Mouse (Mus musculus) right cerebral cortex, postnatal 36 days (tissue): Measurements from ENCODE around the gene Ston2.

Source experiments
- DNase-seq, 2 experiments: peaks; one replicate each; pipeline ENCODE4 v3.0.0; 2022; ENCODE audit warnings: low spot score in 2 of 2, mixed read lengths in 1 of 2

Ston2 gene

GRCm38 (mm10) chr12:91665431-91665830 is 122.8 kb downstream of the Ston2 start:
- DNase-seq: no peak

- DNase-seq: no peak
These were observed 124.9 kb downstream of the Ston2 start for GRCm38 (mm10) chr12:91663260-91663659.

GRCm38 (mm10) chr12:91662844-91663243 is 125.3 kb downstream of the Ston2 start:
- no peak for DNase-seq

DNA sequence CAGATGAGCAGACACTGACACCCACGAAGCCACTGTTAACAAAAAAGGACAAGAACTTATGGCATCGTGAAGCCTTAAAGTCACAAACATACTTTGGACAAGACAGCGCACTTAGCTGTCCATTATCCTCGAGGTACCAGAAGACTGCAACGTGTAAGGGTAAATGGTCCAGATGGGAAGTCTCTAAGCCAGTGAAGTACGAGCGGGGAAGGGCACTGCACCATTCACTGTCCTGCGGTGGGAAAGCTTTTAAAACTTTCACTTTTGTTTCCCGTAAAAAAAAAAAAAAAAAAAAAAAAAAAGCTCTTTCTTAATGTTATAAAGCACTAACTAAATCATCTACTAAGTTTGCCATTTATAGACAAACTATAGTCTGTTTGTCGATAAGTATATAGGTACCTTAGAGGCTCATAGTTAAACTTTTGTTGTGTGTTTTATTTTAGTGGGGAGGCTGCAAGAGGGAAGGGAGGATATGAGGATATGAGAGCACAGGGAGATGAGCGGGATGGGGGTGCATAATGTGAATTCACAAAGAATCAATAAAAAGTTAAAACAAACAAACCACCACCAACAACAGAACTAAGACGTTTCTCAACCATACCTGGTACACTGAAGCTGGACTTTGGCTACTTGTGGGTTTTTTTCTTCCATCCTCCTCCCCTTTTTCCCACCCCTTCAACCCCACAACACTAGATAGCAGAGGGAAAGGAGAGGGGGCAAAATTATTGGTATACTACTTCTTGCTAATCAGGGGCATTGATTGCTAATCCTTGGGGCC is 127.4 kb downstream of the Ston2 start:
- no peak for DNase-seq

- no peak for DNase-seq
These were observed 133.6 kb downstream of the Ston2 start for GRCm38 (mm10) chr12:91654399-91655122.

- DNase-seq: no peak
These were observed 139.8 kb downstream of the Ston2 start for GRCm38 (mm10) chr12:91648426-91648825.

DNA sequence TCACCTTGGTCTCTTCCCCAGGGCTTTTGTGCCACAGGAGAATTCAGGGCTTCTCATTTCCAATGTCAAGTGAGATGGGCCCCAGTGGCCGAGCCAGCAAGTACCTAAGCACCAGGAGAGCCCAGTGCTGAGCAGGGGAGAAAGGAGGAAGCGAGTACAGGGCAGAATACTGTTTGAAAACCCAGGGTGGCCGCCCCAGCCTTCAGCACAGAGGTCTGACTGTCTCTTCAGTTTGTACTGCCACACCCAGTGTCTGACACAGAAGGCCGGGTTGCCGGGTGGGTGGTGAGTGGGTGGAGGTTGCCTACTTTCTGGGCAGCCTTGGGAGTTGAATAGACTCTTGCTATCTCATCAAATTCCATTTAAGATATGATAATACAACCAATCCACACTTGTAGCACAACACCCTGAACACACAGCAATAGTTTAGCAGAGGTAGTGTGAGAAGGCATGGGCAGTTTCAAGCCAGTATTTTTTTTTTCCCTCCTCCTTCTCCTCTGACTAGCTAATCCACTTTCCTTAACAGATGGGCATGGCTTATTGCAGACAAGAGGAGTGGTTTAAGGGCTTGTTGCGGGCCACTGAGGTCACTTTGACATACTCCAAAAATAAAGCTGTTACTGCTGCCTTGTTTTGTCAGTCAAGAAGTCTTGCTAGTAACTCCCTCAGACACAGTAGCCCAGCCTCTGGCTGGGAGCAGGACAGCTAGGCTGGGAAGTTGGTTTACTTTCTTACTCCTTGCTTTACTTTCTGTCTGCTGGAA is 142.6 kb downstream of the Ston2 start:
- DNase-seq: no peak

GRCm38 (mm10) chr12:91643221-91643620 is 145.0 kb downstream of the Ston2 start:
- no peak for DNase-seq

GRCm38 (mm10) chr12:91642426-91643093 is 145.6 kb downstream of the Ston2 start:
- no peak for DNase-seq

DNA sequence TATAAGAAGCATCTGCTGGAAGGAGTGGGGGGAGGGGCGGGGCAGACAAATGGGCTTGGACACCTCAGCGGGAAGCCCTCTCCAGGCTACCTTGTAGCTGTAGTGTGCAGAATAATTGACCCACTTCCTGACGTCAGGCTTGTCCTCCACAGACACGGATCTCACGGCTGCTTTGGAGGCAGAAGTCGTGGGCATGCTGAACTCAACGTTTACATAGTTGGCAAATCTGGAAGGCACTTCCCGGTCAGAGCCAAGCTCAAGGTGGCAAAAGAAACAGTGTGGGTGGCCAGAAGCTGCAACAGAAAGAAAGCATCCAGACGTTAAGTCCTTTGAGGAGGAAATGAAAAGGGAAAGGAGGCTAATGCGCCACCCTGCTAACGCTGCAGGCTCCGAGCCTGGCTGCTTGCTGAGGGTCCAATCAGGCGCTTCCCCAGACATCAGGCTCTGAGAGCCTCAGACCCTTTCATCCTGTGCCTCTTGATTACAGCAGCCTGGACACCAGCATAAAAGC is 146.5 kb downstream of the Ston2 start:
- peak; percentile 34 to 59 for DNase-seq

DNA sequence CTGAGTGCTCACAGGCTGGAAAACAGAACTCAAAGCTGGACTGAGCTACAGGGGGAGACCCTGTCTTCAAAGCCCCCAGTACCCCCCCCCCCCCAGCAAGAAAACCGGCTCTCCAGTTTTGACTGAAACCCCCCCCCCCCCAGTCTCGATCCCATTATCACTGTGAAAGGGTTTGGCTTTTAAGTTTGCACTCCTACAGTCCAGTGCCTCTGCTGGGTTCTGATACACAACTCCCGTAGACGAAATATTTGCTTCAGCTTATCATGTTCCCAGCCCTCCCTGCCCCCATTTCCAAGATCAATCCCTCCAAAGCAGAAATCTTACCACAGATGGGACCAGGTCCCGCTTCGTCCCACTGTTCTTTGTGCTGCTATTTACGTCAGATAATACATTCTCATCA is 147.1 kb downstream of the Ston2 start:
- DNase-seq: no peak

- peak; percentile 52 for DNase-seq
These were observed 147.5 kb downstream of the Ston2 start for GRCm38 (mm10) chr12:91640712-91641111.

DNA sequence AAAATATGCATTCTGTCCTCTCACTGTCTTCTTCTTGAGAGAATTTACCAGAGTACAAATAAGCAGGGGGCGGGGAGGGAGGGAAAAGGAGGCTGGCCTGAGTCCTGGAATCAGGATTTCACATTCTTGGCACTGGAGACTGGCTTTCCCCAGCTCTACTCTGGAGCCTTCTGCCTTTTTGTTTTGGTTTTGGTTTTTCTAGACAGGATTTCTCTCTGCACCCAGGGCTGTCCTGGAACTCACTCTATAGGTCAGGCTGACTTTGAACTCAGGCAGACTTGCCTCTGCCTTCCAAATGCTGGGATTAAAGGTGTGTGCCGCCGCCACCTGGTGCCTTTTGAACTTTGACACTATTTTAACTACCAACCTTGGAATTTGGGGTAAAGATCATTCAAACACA is 149.8 kb downstream of the Ston2 start:
- no peak for DNase-seq

- DNase-seq: no peak
These were observed 150.9 kb downstream of the Ston2 start for GRCm38 (mm10) chr12:91637136-91637909.

DNA sequence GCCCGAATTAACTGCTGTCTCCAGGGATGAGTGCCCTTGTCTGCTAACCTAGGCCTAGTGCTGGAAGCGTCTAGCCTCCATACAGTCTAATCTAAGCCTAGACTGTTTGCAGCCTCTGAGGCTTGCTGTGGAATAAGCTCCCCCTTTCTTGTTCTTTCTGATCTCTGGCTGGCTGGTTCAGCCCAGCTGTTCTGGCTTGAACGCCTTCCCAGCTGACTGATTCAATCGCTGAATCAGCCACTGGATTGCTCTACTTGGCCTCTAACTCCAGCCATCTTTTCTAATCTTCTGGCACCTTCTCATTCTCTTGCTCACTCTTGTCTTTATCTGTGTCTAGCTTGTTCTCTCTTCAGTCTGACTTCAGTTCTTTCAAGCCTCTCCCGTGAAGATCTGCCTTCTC is 161.7 kb downstream of the Ston2 start:
- DNase-seq: no peak

DNA sequence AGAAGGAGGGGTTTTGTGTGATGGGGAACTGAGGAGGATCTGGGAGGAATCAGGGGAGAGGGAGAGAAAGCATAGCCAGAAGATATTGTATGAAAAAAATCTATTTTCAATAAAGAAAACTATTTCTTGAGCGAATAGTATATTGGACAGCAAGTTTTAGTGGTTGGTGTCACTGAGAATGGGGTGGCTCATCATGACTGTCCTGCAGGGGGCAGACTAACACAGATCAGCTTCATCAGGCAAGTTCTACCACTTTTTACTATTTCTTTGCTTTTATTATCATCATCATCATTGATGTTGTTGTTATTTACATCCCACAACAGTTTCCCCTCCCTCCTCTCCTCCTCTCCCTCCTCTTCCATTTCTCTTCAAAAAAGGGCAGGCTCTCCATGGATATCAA is 163.2 kb downstream of the Ston2 start:
- no peak for DNase-seq

- DNase-seq: no peak
These were observed 178.8 kb downstream of the Ston2 start for GRCm38 (mm10) chr12:91609425-91609824.

GRCm38 (mm10) chr12:91607678-91608077 is 180.5 kb downstream of the Ston2 start:
- no peak for DNase-seq

- peak in 1 of 2 experiments; percentile 23 for DNase-seq
These were observed 181.5 kb downstream of the Ston2 start for GRCm38 (mm10) chr12:91606651-91607050.

GRCm38 (mm10) chr12:91604600-91604999 is 183.6 kb downstream of the Ston2 start:
- DNase-seq: no peak

DNA sequence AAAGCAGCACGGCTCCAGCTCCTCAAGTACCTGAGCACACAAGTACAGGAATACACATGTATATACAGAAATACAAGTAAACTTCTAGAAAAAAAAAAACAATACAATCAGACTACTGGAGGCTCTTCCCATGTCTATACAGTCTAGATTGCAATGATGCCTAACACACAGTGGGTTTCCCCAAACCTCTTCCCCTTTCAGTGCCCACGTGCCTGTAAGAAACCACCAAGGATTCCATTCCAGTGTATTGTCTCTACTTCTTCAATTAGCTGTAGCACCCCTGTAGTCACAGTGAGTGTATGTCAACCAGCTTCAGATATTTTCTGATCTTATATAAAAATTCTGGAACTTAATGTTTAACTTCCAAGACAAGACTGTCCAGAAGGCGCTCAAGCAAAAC is 196.1 kb downstream of the Ston2 start:
- DNase-seq: no peak
